Mouse (Mus musculus) forebrain, postnatal 0 days (tissue): ENCODE measurements at regions not wholly inside any gene's neighbourhood (a gene's known extent, or its start where the extent isn't known, plus 50 kb on each side); places are given as distances from the start of the nearest gene placed in this dataset.
A peak's percentile ranks its signal among the peaks of the same experiment; 100 is the strongest.

Experiments
- ATAC-seq: fragments of 200-750 bp; cut with Nextera tagmentation; 2 replicates; pipeline ENCODE4 v1.8.0; 2017; ENCODE audit warnings: mild to moderate bottlenecking, moderate library complexity
- DNase-seq: peaks from one replicate; pipeline ENCODE4 v3.0.0-alpha.2; 2015
- H3K27ac ChIP-seq: fragments of 300-500 bp; sonication (generic); 2 replicates; pipeline ENCODE4 v1.5.1; 2014; ENCODE audit warnings: low read depth, mild to moderate bottlenecking, antibody characterized with exemption, low read length, moderate library complexity, mixed read lengths
- H3K27me3 ChIP-seq: fragments of 300-500 bp; sonication (generic); 2 replicates; pipeline ENCODE4 v1.6.1; 2014; ENCODE audit warnings: mild to moderate bottlenecking, low read length, mixed read lengths; ENCODE audit not compliant: insufficient read depth
- H3K36me3 ChIP-seq: fragments of 300-500 bp; sonication (generic); 2 replicates; pipeline ENCODE4 v1.6.1; 2014; ENCODE audit warnings: mild to moderate bottlenecking, moderate library complexity; ENCODE audit not compliant: insufficient read depth
- H3K4me1 ChIP-seq: fragments of 300-500 bp; sonication (generic); 2 replicates; pipeline ENCODE4 v1.6.1; 2014; ENCODE audit warnings: antibody characterized with exemption; ENCODE audit not compliant: insufficient read depth
- H3K4me2 ChIP-seq: fragments of 300-500 bp; sonication (generic); 2 replicates; pipeline ENCODE4 v1.6.1; 2014; ENCODE audit warnings: low read depth, mild to moderate bottlenecking, moderate library complexity
- H3K4me3 ChIP-seq: fragments of 300-500 bp; sonication (generic); 2 replicates; pipeline ENCODE4 v1.5.1; 2014; ENCODE audit warnings: low read depth, low read length, mixed read lengths
- H3K9ac ChIP-seq: fragments of 300-500 bp; sonication (generic); 2 replicates; pipeline ENCODE4 v1.6.1; 2014; ENCODE audit warnings: mild to moderate bottlenecking
- H3K9me3 ChIP-seq: fragments of 300-500 bp; sonication (generic); 2 replicates; pipeline ENCODE4 v1.6.1; 2016; ENCODE audit warnings: low read length
- CTCF ChIP-seq: sonication (generic); IDR thresholded peaks from 2 replicates; pipeline ENCODE4 v1.5.1; 2016; ENCODE audit warnings: antibody characterized with exemption, control low read depth, low read depth
- WGBS: fragments of 180-500 bp; shearing (Covaris S2); extraction: QIAGEN DNeasy Blood & Tissue Kit; methylation state at CpG from one replicate; pipeline ENCODE4 v1.1.7; 2014; 5-methylcytosine and 5-hydroxymethylcytosine counted together

- 89% methylated on average over 3 of the region's 3 CpGs for WGBS
- H3K27ac ChIP-seq, result no peak overlapping the region
Measured at GRCm38 (mm10) chr7:68606278-68606677, 142.8 kb downstream of the Arrdc4 start.

GRCm38 (mm10) chr7:68603711-68604110 is 145.3 kb downstream of the Arrdc4 start:
- H3K36me3 ChIP-seq, result no peaks in the 10 kb centered on the region
- no peak overlapping the region for H3K27ac ChIP-seq
- 36% methylated on average over 2 of the region's 2 CpGs for WGBS
- DNase-seq, result no peak
- no peaks in the 10 kb centered on the region for H3K9me3 ChIP-seq
- H3K4me1 ChIP-seq, result no peaks in the 10 kb centered on the region
- no peak for ATAC-seq
- H3K4me3 ChIP-seq, result no peak overlapping the region
- TF ChIP-seq CTCF, result no peak
- H3K27me3 ChIP-seq, result no peaks in the 10 kb centered on the region
- H3K9ac ChIP-seq, result no peak overlapping the region
- H3K4me2 ChIP-seq, result no peak overlapping the region

More at GRCm38 (mm10) chr7:68606278-68606677, 142.8 kb downstream of the Arrdc4 start:
- Histone ChIP-seq H3K27me3 (no peaks in the 10 kb centered on the region), H3K4me2 (no peak overlapping the region), H3K4me3 (no peak overlapping the region), H3K9ac (no peak overlapping the region), H3K4me1 (no peaks in the 10 kb centered on the region), H3K36me3 (no peaks in the 10 kb centered on the region), H3K9me3 (no peaks in the 10 kb centered on the region)
- DNase-seq (no peak), ATAC-seq (no peak)
- TF ChIP-seq CTCF, result no peak

DNA sequence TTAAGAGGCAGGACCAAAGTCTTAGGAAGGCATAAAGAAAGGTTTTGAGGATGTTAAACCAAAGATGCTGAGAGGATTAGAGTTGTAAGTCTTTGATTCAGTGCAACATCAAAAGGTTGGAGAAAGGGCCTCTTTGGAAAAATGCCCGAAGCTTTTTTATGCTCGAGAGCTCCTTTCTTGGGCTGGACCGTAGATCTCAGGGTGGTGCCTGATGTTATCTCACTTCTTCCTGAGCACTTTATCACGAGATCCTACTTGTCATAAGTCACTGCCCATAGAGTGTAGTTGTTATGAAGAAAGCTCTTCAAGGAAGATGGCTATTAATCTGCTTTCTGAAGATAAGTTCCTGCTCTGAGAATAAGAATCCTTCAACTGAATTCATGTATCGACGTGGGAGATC is 147.0 kb downstream of the Arrdc4 start:
- ATAC-seq (no peak), DNase-seq (no peak)
- H3K4me3 ChIP-seq, result no peak overlapping the region
- no peak overlapping the region for H3K9ac ChIP-seq
- 38% methylated on average over 6 of the region's 6 CpGs for WGBS
- no peak overlapping the region for H3K27ac ChIP-seq
- no peaks in the 10 kb centered on the region for H3K36me3 ChIP-seq
- no peaks in the 10 kb centered on the region for H3K4me1 ChIP-seq
- no peaks in the 10 kb centered on the region for H3K9me3 ChIP-seq
- no peaks in the 10 kb centered on the region for H3K27me3 ChIP-seq
- H3K4me2 ChIP-seq, result no peak overlapping the region
- TF ChIP-seq CTCF, result no peak

GRCm38 (mm10) chr7:68594017-68594386 is 155.0 kb downstream of the Arrdc4 start:
- Histone ChIP-seq H3K4me2 (peak overlapping the region; percentile 6; the same call in 1 of the 2 replicates), H3K9me3 (no peaks in the 10 kb centered on the region), H3K4me1 (no peaks in the 10 kb centered on the region), H3K27me3 (no peaks in the 10 kb centered on the region), H3K4me3 (no peak overlapping the region), H3K27ac (no peak overlapping the region), H3K36me3 (no peaks in the 10 kb centered on the region), H3K9ac (no peak overlapping the region)
- no peak for DNase-seq
- no peak for TF ChIP-seq CTCF
- 66% methylated on average over 4 of the region's 4 CpGs for WGBS
- ATAC-seq, result no peak

GRCm38 (mm10) chr7:68593344-68594016 is 155.6 kb downstream of the Arrdc4 start:
- Histone ChIP-seq H3K27ac (no peak overlapping the region), H3K9ac (no peak overlapping the region), H3K4me2 (peak overlapping the region; percentile 6; the same call in 1 of the 2 replicates), H3K36me3 (no peaks in the 10 kb centered on the region), H3K9me3 (no peaks in the 10 kb centered on the region), H3K27me3 (no peaks in the 10 kb centered on the region), H3K4me3 (no peak overlapping the region), H3K4me1 (no peaks in the 10 kb centered on the region)
- DNase-seq, result no peak
- ATAC-seq, result peak; percentile 45; the same call in 1 of the 2 replicates
- no peak for TF ChIP-seq CTCF
- WGBS, result 37% methylated on average over 15 of the region's 15 CpGs

DNA sequence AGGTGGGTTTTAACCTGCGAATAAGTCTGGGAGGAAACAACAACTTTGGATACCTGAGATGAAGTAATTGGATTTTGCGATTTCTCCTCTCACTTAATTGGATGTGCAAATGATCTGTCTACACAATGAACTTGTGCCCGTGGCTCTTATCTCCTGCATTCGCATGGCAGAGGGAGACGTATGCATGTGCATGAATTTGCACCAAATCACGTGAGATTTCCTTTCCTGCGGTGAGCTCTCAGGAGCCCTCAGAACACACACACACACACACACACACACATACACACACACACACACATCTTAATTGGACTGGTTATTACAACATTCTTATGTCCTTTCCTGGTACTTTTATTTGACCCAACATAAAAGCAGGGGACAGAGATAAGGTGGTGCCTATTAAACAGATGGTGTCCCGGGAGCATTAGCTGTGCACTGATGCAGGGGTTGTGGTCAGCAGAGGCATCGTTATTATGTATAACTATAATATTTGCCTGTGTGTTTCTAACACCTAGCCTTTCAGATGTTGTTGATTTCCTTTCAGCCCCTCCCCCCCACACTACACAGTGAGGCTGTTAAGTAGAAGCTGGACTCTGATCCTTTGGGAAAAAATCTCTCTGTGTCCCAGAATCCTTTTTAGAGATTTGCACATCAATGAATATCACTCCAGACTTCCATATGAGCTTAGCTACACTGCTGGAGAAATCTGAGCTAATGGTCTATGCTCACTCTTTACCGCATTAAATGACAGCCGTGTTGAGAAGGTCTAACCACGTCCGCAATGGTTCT is 166.3 kb downstream of the Arrdc4 start:
- H3K27ac ChIP-seq, result no peak overlapping the region
- no peaks in the 10 kb centered on the region for H3K9me3 ChIP-seq
- DNase-seq, result no peak
- ATAC-seq, result no peak
- no peak overlapping the region for H3K4me3 ChIP-seq
- WGBS, result 69% methylated on average over 13 of the region's 13 CpGs
- H3K27me3 ChIP-seq, result peaks cover 8% of the 10 kb centered on the region; the same call in 1 of the 2 replicates
- H3K4me1 ChIP-seq, result no peaks in the 10 kb centered on the region
- no peak overlapping the region for H3K9ac ChIP-seq
- no peak overlapping the region for H3K4me2 ChIP-seq
- H3K36me3 ChIP-seq, result no peaks in the 10 kb centered on the region
- TF ChIP-seq CTCF, result no peak

DNA sequence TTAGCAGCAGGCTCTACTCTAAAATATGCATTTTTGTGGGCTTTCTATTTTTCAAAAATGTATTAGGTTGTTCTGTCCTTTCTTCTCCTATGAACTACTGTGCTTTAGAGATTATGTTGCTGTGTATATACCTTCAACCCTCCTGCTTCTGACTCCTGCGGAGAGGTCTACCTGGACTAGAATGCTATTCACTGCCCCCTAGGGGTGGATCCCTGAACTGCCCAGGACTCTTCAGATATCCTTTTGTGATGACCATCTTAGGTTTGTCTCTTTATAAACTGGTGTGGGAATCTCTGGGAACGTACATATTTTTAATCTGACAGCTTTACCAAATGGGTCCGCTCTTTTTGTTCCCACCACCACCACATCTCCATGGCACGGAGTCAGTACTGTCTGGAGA is 168.4 kb downstream of the Arrdc4 start:
- WGBS, result 40% methylated on average over 4 of the region's 4 CpGs

More for the DNA sequence above, 168.4 kb downstream of the Arrdc4 start:
- Histone ChIP-seq H3K36me3 (no peaks in the 10 kb centered on the region), H3K27ac (no peak overlapping the region), H3K4me3 (no peak overlapping the region), H3K9ac (no peak overlapping the region), H3K4me1 (no peaks in the 10 kb centered on the region), H3K4me2 (no peak overlapping the region), H3K9me3 (no peaks in the 10 kb centered on the region), H3K27me3 (peaks cover 8% of the 10 kb centered on the region; the same call in 1 of the 2 replicates)
- DNase-seq (peak; percentile 43), ATAC-seq (no peak)
- peak; percentile 72 for TF ChIP-seq CTCF
